Mouse (Mus musculus): ENCODE measurements around the gene Zfp219.

The Zfp219 gene

DNA sequence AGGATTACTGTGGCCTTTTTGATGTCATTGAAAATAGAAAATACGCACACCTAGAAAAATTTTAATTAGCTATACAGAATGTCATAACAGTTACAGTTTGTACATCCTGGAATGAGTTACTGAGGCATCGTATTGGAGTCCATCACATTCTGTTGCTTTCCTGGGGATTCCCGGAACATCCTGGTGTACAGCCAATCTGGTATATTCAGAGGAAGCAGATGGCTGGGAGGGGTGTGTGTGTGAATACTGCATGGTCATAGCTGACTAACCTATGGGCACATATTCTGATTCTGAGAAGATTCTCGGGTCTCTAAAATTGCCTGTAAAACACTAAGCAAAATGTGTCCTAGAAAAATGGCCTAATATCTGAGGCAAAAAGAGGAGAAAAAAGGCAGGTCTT is 8.4 kb downstream of the Zfp219 start:
- TF ChIP-seq GATA4 (IDR thresholded peaks at IDR 0.05; ENCODE audit: insufficient replicate concordance, low read length) = no peak

- TF ChIP-seq GATA4 (IDR thresholded peaks at IDR 0.05; ENCODE audit: insufficient replicate concordance, low read length) = no peak
Measured at GRCm38 (mm10) chr14:52011683-52012082, 8.8 kb downstream of the Zfp219 start.

GRCm38 (mm10) chr14:52010446-52011111 is 10.0 kb downstream of the Zfp219 start:
- no peak for TF ChIP-seq GATA4 (IDR thresholded peaks at IDR 0.05; ENCODE audit: insufficient replicate concordance, low read length)

DNA sequence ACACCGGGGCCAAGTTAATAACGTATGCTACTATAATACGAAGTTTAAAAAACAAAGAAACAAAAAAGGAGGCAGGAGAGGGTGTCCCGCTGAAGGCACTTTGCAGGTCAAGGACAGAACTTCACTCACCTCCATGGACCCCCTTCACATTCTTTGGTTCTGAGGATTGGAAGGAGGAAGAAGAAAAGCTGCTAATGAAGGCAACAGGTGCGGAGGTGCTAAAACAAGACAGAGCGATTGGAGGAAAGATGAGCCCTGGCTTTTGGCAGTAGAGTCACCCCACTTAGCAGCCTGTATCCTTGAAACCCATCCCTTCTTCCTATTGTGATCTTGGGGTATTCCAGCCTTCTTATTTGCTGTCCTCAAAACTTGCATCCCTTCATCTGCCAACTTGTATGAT is 10.7 kb downstream of the Zfp219 start:
- no peak for TF ChIP-seq GATA4 (IDR thresholded peaks at IDR 0.05; ENCODE audit: insufficient replicate concordance, low read length)

GRCm38 (mm10) chr14:52009361-52009760 is 11.2 kb downstream of the Zfp219 start:
- no peak for TF ChIP-seq GATA4 (IDR thresholded peaks at IDR 0.05; ENCODE audit: insufficient replicate concordance, low read length)

DNA sequence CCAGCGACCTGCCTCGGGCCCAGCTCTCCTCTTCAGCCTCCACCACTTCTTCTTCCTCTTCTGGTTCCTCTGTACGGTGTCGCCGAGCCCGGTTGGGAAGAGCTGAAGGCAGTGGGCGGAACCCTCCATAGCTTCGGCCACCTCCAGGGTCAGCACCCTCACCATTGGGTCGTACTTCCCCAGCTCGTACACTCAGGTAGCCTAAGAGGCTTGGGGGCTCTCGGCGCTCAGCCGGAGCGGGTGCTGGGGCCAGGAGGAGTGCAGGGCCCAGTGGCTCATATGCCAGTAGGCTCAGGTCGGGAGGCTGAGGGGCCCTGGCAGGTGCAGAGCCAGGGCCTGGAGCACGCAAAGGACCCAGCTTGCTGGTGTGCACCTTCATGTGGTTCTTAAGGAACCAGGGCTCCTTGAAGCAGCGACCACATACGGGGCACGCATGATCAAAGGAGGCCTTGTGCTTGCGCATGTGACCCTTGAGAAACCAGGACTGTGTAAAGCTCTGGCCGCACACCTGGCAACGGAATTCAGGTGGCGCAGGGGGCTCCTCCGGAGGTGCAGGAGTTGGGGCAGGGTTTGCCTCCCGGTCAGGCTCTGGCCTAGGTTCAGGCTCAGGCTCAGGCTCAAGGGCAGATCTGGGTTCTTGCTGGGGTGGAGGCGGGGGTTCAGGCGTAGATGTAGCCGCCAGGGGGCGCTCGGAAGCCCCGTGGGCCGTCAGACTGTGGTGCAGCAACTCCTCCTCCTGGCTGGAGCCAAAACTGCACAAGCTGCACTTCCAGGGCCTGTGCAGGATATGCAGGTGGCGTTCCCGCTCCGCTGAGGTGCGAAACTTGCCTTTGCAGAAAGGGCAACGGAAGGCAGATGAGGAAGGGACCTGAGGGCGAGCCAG is 12.0 kb downstream of the Zfp219 start:
- TF ChIP-seq GATA4 (IDR thresholded peaks at IDR 0.05; ENCODE audit: insufficient replicate concordance, low read length) = no peak

DNA sequence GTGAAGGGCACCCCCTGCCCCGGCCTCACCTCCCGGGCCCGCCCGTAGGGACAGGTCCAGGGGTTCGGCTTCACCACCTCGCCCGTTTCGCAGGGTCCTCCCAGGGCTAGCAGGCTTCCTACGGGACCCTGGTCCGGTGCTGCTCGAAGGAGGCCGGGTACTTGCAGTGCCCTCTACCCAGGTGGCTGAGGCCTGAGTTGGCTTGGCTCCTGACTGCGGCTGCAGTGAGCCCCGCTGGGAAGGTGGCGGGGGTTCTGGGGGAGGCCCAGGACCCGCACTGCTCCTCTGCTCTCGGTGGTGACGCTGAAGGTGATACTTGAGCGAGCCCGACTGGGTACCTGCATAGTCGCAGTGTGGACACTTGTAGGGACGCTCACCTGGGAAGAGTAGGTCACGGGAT is 13.8 kb downstream of the Zfp219 start:
- TF ChIP-seq GATA4 (IDR thresholded peaks at IDR 0.05; ENCODE audit: insufficient replicate concordance, low read length) = no peak

DNA sequence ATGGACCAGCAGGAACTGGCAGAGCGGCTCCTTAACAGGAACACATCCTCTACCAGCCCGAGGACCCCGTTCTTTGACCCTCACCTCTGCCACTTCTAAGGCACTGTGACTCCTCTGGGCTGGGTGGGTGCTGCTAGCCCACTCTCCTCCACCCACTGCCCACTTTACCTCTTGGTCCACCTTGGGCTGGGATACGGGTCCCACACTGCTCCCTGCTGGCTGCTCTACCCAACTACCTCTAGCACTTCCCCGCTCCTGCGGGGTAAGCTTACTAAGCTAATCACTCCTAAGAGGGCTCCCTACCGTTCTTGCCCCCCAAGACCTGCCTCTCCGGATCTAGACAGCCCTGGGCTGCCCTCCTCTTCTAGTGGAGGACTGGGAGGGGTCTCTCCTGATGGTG is 14.3 kb downstream of the Zfp219 start:
- TF ChIP-seq GATA4 (IDR thresholded peaks at IDR 0.05; ENCODE audit: insufficient replicate concordance, low read length) = no peak

GRCm38 (mm10) chr14:52005616-52006015 is 14.9 kb downstream of the Zfp219 start:
- TF ChIP-seq GATA4 (IDR thresholded peaks at IDR 0.05; ENCODE audit: insufficient replicate concordance, low read length) = no peak

- no peak for TF ChIP-seq GATA4 (IDR thresholded peaks at IDR 0.05; ENCODE audit: insufficient replicate concordance, low read length)
Measured at GRCm38 (mm10) chr14:52005141-52005540, 15.4 kb downstream of the Zfp219 start.

DNA sequence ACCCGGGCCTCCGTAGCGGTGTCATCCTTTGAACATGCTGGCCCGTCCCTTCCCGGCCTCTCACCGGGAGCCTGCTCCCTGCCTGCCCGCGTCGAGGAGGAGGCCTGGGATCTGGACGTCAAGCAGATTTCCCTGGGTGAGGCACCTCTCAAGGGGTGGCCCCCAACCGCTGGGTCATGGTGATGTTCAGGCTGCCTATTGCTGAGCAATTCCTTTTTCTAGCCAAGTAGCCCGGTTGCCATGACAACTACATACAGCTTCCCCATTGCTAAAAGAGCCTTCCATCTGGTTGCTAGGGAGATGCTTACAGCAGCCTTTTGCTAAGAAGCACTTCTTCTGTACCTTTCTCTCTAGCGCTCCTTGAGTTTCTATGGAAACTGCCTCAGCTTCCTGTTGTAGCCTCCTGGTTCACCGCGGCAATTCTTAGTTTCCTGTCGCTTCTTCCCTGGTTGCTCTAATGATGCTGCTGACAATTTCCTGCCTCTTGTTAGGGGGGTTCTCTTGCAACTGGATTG is 16.5 kb downstream of the Zfp219 start:
- TF ChIP-seq GATA4 (IDR thresholded peaks at IDR 0.05; ENCODE audit: insufficient replicate concordance, low read length) = no peak

DNA sequence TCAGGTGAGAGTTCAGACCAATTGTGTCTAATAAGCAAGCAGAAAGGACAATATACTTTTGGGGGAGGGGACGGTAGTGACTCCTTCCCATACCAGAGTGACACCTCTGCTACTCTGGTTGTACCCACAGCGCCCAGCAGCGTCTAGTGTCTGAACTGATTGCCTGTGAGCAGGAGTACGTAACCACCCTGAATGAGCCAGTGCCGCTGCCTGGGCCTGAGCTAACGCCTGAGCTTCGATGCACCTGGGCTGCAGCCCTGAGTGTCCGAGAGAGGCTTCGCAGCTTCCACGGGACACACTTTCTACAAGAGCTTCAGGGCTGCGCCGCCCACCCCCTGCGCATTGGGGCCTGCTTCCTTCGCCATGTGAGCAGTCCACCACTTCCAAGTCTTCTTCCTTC is 23.1 kb downstream of the Zfp219 start:
- TF ChIP-seq GATA4 (IDR thresholded peaks at IDR 0.05; ENCODE audit: insufficient replicate concordance, low read length) = no peak

GRCm38 (mm10) chr14:51996866-51997265 is 23.7 kb downstream of the Zfp219 start:
- no peak for TF ChIP-seq GATA4 (IDR thresholded peaks at IDR 0.05; ENCODE audit: insufficient replicate concordance, low read length)

DNA sequence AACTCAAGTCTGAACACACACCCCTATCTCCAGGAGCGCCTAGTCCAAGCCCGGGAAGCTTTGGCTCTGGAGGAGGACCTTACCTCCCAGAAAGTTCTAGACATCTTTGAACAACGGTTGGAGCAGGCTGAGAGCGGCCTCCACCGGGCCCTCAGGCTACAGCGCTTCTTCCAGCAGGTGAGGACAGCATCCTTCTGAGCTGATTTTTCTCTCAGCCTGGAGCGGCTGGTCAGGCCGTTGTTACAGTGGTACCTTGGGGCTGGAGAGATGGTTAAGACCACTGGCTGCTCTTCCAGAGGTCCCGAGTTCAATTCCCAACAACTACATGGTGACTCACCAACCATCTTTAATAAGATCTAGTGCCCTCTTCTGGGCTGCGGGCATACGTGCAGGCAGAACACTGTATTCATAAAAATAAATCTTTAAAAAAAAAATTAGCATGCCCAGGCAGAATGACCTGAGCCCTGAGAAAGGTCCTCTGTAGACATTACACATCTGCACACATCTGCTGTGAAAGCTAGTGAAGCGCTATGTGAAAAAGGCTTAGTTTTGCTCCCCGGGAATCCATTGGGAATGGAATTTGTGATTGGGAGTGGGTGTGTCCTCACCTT is 24.2 kb downstream of the Zfp219 start:
- TF ChIP-seq GATA4 (IDR thresholded peaks at IDR 0.05; ENCODE audit: insufficient replicate concordance, low read length) = no peak

DNA sequence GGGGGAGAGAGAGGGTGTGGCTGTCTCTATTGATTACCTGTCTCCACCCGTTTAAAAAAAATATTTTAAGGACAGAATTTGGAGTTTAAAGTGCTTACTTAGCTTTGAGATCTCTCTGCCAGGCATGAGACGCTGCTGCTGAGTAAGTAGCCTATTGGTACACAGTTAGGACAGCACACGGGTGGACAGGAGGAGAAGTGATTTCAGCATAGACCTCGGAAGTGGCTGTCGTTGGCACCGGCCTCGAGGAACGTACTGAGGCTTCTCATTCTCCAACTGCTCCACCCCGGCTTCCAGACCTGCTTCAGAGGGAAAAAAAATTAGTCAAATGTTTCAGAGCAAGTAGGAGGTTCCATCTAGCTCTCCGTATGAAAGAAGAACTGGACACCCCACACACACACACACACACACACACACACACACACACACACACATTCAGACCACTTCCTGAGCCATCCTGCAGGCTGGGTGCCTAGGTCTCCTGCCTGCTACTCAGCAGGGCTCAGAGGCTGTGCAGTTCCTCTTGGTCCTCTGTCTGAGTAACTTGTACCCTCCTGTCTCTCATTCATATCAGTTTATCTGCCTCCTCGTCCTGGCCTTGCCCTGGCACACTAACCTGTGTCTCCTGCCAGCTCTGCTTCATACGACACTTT is 25.2 kb downstream of the Zfp219 start:
- TF ChIP-seq GATA4 (IDR thresholded peaks at IDR 0.05; ENCODE audit: insufficient replicate concordance, low read length) = no peak
